Mouse (Mus musculus) embryo, embryonic 9.5 days (tissue): Measurements from ENCODE around the gene Fgfrl1.

Source experiments
- DNase-seq: peaks from one replicate; pipeline ENCODE4 v3.0.0-alpha.2; 2017; ENCODE audit errors: extremely low spot score

Gene Fgfrl1

GRCm38 (mm10) chr5:108692271-108692670 lies at the start of gene Fgfrl1:
Fgfrl1 (plus strand) TSS chr5:108692382.
- peak; percentile 68 for DNase-seq

GRCm38 (mm10) chr5:108643674-108644073 lies 48.5 kb upstream of the Fgfrl1 start:
- no peak for DNase-seq

GRCm38 (mm10) chr5:108645651-108646342 lies 46.4 kb upstream of the Fgfrl1 start:
- no peak for DNase-seq

GRCm38 (mm10) chr5:108646343-108646660 lies 45.9 kb upstream of the Fgfrl1 start:
- no peak for DNase-seq

- DNase-seq: no peak
Measured at GRCm38 (mm10) chr5:108647311-108647710, 44.9 kb upstream of the Fgfrl1 start.

GRCm38 (mm10) chr5:108647820-108648465 lies 44.2 kb upstream of the Fgfrl1 start:
- no peak for DNase-seq

GRCm38 (mm10) chr5:108648937-108649576 lies 43.1 kb upstream of the Fgfrl1 start:
- no peak for DNase-seq

- no peak for DNase-seq
Measured at GRCm38 (mm10) chr5:108650341-108650740, 41.8 kb upstream of the Fgfrl1 start.

GRCm38 (mm10) chr5:108651136-108651720 lies 41.0 kb upstream of the Fgfrl1 start:
- DNase-seq: no peak

GRCm38 (mm10) chr5:108651823-108652222 lies 40.4 kb upstream of the Fgfrl1 start:
- peak; percentile 42 for DNase-seq

- DNase-seq: no peak
Measured at GRCm38 (mm10) chr5:108653341-108653740, 38.8 kb upstream of the Fgfrl1 start.

- DNase-seq: no peak
Measured at GRCm38 (mm10) chr5:108654444-108654990, 37.7 kb upstream of the Fgfrl1 start.

GRCm38 (mm10) chr5:108655381-108655780 lies 36.8 kb upstream of the Fgfrl1 start:
- DNase-seq: no peak

- DNase-seq: no peak
Measured at GRCm38 (mm10) chr5:108655891-108656650, 36.1 kb upstream of the Fgfrl1 start.

- no peak for DNase-seq
Measured at GRCm38 (mm10) chr5:108657406-108657805, 34.8 kb upstream of the Fgfrl1 start.

GRCm38 (mm10) chr5:108658611-108659010 lies 33.6 kb upstream of the Fgfrl1 start:
- DNase-seq: no peak

GRCm38 (mm10) chr5:108659698-108660631 lies 32.2 kb upstream of the Fgfrl1 start, which contains the start of gene Idua:
Idua (plus strand) TSS chr5:108660331.
- DNase-seq: no peak

- DNase-seq: peak; percentile 87
Measured at GRCm38 (mm10) chr5:108660632-108661268, 31.4 kb upstream of the Fgfrl1 start.

GRCm38 (mm10) chr5:108662772-108663171 lies 29.4 kb upstream of the Fgfrl1 start:
- no peak for DNase-seq

- no peak for DNase-seq
Measured at GRCm38 (mm10) chr5:108665066-108665465, 27.1 kb upstream of the Fgfrl1 start.
